Mouse (Mus musculus) gastrocnemius, postnatal 4 days (tissue): Measurements from ENCODE around the gene Olfr201. TPM values are rescaled to one million over a fixed set of nuclear protein-coding genes. Genes with fewer than 3 reads are reported as not detected.
"Not testable (repeated sequence)": the region's sequence is repeated elsewhere in the genome, so short reads cannot be mapped to it uniquely, and the experiment has no call there.

Source experiments
- DNase-seq, 2 experiments: peaks; one replicate each; pipeline ENCODE4 v3.0.0; 2021 to 2022; ENCODE audit warnings: low spot score in 2 of 2, mixed read lengths in 2 of 2
- long read RNA-seq, 2 experiments: library from polyadenylated mRNA; stranded (forward); transcript quantifications; one replicate each; pipeline ENCODE4 v2.0.0; 2021
- total RNA-seq, 2 experiments: library from RNA; stranded (reverse); gene quantifications; 2 replicates each; pipeline ENCODE4 v1.2.3; 2021

The Olfr201 gene
- total RNA-seq: not detected
- long read RNA-seq, experiment 1: 0 reads
- long read RNA-seq, experiment 2: 0 reads

DNA sequence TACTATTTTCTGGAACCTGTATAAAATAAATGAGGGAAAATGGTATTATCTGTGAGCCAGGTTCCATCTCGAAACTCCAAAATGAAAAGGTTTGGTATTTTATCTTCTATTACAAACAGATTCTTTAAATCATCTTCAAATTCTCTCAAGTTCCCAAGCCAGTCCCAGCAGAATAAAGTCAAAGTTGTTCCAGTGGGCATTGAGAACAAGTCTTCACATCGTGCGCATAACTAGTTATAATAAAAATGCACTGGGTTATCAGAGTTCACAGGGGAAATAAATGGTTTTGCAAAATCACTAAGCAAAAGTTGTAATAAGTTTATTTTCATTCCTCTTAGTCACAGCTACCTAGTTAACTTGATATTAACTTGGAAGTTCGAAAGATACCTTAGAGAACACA, at the start of gene Olfr201:
Olfr201 (minus strand) TSS at position 101 of the 400 bp plus-strand sequence.
- DNase-seq: not testable (repeated sequence)

DNA sequence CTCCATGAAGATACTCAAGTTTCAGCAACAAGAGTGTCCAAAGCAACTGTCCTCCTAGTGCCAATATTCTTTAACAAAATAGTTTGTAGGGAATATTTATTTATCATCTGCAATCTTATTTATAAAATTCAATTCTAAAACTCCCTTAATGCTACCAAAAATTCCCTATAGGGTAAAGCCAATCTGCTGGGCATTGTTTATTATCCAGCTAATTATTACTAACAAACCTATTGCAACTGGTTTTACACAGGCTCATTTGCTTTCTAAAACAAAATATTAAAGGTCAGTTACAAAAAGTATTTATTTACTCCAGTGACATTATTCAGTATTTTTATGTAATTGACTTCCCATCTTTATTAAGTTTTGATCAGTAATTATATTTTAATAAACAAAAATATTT, 45.7 kb upstream of the Olfr201 start, which contains the start of gene Olfr204:
Olfr204 (minus strand) TSS at position 101 of the 400 bp plus-strand sequence.
- DNase-seq: no peak

DNA sequence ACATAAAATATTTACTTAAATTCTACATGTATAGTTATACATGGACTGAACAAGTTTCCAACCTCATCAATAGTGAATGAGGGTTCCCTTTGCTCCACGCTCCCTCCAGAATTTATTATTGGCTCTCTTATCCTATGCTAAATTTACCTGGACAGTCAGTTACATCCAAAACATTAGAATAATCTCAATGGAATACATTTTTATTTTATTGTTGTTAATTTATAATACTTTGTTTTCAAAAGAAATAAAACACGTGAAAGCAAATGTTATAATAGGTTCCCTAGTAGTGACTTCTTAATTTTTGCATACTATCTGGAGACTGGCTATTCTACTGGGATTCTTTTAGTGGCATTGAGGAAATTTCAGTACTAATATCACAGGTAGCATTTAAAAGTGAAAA, 26.1 kb upstream of the Olfr201 start, which contains the start of gene Olfr203:
Olfr203 (plus strand) TSS at position 301 of the 400 bp plus-strand sequence.
- DNase-seq: no peak

DNA sequence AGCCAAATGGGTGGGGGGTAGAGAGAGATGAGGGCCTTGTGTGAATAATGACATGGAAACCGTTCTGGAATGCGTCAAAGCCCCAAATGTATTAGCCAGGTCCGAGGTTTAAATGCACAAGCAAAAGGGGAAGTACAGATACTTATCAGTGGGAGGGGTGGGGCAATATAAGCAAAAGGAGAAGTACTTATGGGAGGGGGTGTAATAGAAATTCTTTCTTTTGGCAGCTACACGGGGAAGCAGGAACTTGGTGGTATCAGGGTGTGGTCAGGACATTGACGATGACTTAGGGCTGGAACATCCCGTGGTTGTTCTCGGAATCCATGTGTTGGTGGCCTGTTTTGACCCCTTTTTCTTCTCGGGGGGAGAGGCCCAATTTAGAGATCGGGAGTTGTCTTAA, 15.1 kb upstream of the Olfr201 start:
- not testable (repeated sequence) for DNase-seq

DNA sequence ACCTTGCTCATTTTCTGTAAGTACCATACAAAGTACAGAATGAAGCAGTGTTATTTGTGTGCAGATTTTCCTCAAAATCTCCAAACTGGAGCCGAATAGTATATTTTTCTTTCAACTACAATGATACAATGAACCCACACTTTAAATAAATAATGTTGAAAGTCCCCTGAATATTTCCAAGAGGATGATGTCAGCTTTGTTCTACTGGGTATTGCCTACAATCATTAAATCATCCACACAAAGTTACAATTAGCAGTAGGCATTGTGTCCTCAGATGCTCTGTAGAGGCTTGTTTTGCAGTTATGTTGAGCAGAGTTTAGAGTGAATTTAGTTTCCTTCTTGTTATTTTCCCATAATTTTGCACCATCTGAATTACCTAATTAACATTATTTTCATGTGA, 14.3 kb upstream of the Olfr201 start, which contains the start of gene Olfr202:
Olfr202 (minus strand) TSS at position 101 of the 400 bp plus-strand sequence.
- DNase-seq: no peak

DNA sequence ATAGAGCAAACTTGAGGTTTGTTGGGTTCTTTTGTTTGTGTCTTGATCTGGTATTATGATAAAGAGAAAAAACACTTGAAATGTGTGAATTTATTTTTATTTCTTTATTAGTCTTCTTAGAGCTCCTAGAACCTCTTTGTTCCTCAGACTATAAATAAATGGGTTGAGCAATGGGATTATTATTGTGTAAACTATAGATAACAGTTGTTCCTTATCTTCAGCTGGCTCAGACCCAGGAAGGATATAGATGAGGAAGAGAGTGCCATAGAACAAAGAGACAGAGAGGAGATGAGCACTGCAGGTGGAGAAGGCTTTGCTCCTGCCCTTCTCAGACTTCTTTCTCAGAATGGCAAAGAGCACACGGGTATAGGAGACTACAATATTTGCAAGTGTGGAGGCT, 11.0 kb upstream of the Olfr201 start:
- no peak for DNase-seq

DNA sequence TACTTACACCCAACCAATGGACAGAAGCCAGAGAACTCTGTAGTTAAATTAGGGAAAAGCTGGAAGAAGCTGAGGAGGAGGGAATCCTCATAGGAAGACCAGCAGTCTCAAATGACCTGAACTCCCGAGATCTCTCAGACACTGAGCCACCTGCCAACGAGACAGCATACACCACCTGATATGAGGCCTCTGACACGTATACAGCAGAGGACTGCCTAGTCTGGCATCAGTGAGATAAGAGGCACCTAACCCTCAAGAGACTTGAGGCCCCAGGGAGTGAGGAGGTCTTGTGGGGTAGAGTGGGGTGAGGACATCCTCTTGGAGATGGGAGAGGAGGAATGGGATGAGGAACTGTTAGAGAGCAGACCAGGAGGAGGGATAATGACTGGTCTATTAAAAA, 8.1 kb upstream of the Olfr201 start:
- no peak for DNase-seq

DNA sequence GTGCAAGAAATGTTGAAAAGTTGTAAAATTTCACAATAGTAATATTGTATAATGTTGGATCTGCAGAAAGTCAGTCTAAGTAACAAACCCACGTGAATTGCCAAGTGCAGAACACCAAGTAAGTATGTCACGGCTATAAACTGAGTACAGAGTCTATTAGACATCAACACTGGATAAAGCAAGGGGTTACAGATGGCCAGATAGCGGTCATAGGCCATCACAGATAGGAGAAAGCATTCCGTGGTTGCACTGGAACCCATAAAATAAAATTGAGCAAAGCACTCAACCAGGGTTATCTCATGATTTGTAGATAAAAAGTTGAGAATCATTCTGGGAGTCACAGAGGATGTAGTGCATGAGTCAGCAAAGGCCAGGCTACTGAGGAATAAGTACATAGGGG, 3.3 kb downstream of the Olfr201 start:
- not testable (repeated sequence) for DNase-seq

DNA sequence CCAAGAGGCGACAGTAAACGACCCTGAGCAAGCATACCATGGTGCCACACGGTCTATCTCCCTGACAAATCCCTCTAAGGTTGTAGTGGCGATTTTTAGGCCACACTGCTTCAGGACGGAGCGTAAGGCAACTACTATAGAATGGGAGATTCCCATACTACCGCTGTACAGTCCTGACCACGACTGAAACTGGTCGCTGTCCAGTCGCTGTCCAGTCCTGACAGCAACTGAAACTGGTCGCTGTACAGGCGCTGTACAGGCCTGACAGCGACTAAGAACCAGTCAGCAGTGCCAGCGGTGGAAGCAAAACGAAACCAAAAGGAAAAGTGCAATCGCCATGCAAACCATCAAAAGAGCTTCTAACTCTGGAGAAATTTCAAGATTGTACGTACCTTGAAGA, 22.7 kb downstream of the Olfr201 start:
- DNase-seq: no peak

DNA sequence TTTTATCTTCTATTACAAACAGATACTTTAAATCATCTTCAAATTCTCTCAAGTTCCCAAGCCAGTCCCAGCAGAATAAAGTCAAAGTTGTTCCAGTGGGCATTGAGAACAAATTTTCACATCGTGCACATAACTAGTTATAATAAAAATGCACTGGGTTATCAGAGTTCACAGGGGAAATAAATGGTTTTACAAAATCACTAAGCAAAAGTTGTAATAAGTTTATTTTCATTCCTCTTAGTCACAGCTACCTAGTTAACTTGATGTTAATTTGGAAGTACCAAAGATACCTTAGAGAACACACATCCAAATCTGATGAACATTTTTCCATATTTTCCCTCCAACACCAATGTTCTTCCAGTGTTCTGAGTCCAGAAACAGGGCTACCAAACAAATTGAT, 52.8 kb downstream of the Olfr201 start, which contains the start of gene Olfr199:
Olfr199 (minus strand) TSS at position 101 of the 400 bp plus-strand sequence.
- DNase-seq: not testable (repeated sequence)

DNA sequence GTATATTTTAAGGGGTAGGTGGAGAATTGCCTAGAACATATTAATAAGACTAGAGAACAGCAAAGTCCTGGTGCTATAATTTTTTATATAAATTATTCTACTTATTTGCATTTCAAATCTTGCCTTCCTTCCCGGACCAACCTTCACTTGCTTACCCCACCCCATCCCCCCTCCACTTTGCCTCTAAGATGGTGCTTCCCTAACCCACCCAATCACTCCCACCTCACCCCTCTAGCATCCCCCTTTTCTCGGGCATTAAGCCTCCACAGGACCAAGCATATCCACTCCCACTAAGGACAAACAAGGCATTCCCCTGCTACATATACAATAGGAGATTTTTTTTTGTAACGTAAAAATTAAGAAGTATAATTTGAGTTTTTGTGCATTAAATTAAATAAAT, 54.6 kb downstream of the Olfr201 start:
- not testable (repeated sequence) for DNase-seq

Other genes starting within 250 kb of the Olfr201 start
- gene Olfr186, start 242.3 kb downstream of the Olfr201 start, total RNA-seq: not detected
- gene Olfr187, start 232.9 kb downstream of the Olfr201 start, total RNA-seq: not detected
- gene Olfr190, start 194.6 kb downstream of the Olfr201 start, total RNA-seq: not detected
- gene Olfr191, start 182.8 kb downstream of the Olfr201 start, total RNA-seq: not detected
- not detected for gene Olfr193, start 160.8 kb downstream of the Olfr201 start, total RNA-seq
- not detected for gene Olfr194, start 151.6 kb downstream of the Olfr201 start, total RNA-seq
- gene Olfr195, start 125.6 kb downstream of the Olfr201 start, total RNA-seq: not detected
- not detected for gene Olfr196, start 102.2 kb downstream of the Olfr201 start, total RNA-seq
- not detected for gene Olfr198, start 69.1 kb downstream of the Olfr201 start, total RNA-seq
- gene Olfr199, start 52.9 kb downstream of the Olfr201 start, total RNA-seq: not detected
- not detected for gene Olfr202, start 14.2 kb upstream of the Olfr201 start, total RNA-seq
- gene Olfr203, start 26.2 kb upstream of the Olfr201 start, total RNA-seq: not detected
- gene Olfr204, start 45.6 kb upstream of the Olfr201 start, total RNA-seq: not detected
- not detected for gene Olfr205, start 58.5 kb upstream of the Olfr201 start, total RNA-seq
- gene Olfr206, start 76.6 kb upstream of the Olfr201 start, total RNA-seq: not detected
- gene Olfr209, start 91.4 kb upstream of the Olfr201 start, total RNA-seq: not detected
- not detected for gene Gabrr3, start 134.7 kb upstream of the Olfr201 start, total RNA-seq
- gene Riox2, start 199.1 kb upstream of the Olfr201 start, total RNA-seq: 10 to 100 TPM; 10.3 to 10.8 TPM